Mouse (Mus musculus) hindbrain, embryonic 12.5 days (tissue): Measurements from ENCODE around the gene Gm13279. TPM values are rescaled to one million over a fixed set of nuclear protein-coding genes. Genes with fewer than 3 reads are reported as not detected.
"Not testable (repeated sequence)": the region's sequence is repeated elsewhere in the genome, so short reads cannot be mapped to it uniquely, and the experiment has no call there.

Source experiments
- ATAC-seq: fragments of 200-750 bp; cut with Nextera tagmentation; 2 replicates; pipeline ENCODE4 v1.8.0; 2017; ENCODE audit warnings: moderate TSS enrichment; ENCODE audit not compliant: low FRiP score
- H3K27ac ChIP-seq: fragments of 300-500 bp; sonication (generic); 2 replicates; pipeline ENCODE4 v1.5.1; 2016; ENCODE audit warnings: mild to moderate bottlenecking
- H3K27me3 ChIP-seq: fragments of 300-500 bp; sonication (generic); 2 replicates; pipeline ENCODE4 v1.6.1; 2016; ENCODE audit warnings: mild to moderate bottlenecking
- H3K36me3 ChIP-seq: fragments of 300-500 bp; sonication (generic); 2 replicates; pipeline ENCODE4 v1.6.1; 2016; ENCODE audit warnings: mild to moderate bottlenecking
- H3K4me1 ChIP-seq: fragments of 300-500 bp; sonication (generic); 2 replicates; pipeline ENCODE4 v1.6.1; 2016
- H3K4me2 ChIP-seq: fragments of 300-500 bp; sonication (generic); replicated peaks from 2 replicates; pipeline ENCODE4 v1.6.1; 2016; ENCODE audit warnings: mild to moderate bottlenecking
- H3K4me3 ChIP-seq: fragments of 300-500 bp; sonication (generic); 2 replicates; pipeline ENCODE4 v1.5.1; 2016; ENCODE audit warnings: mild to moderate bottlenecking
- H3K9ac ChIP-seq: fragments of 300-500 bp; sonication (generic); 2 replicates; pipeline ENCODE4 v1.6.1; 2016; ENCODE audit warnings: mild to moderate bottlenecking, moderate library complexity
- H3K9me3 ChIP-seq: fragments of 300-500 bp; sonication (generic); replicated peaks from 2 replicates; pipeline ENCODE4 v1.6.1; 2016; ENCODE audit warnings: mild to moderate bottlenecking
- WGBS: fragments of 180-500 bp; shearing (Covaris S2); methylation state at CpG from one replicate; pipeline ENCODE4 v1.1.7; 2016; 5-methylcytosine and 5-hydroxymethylcytosine counted together
- polyA plus RNA-seq: library from polyadenylated mRNA; unstranded; fragments of >200 nt; fragmentation: Nextera tagmentation; extraction: Ambion mirVana; gene quantifications from 2 replicates; pipeline ENCODE4 v1.2.1, GENCODE M21; 2016

The Gm13279 gene
- polyA plus RNA-seq, 1 experiment from 2014 or later = not detected

DNA sequence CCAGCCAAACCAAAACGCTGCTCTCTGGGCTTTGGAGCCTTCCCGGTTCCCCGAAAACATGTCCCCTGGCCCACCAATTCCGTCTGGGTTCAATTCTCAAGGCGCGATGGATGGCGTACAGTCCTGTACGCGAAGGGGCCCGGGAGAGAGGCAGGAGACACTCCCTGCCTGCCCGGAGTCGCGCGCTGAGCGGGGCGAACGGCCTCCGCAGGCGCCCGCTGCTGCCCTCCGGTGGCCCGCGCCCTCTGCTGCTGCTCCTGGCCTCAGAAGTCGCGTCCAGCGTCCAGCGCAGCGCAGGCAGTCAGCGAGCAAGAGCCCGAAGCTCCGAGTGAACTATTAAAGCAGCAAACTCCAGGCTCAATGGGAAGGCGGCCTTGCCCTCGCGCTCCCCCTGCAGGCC, 8.6 kb downstream of the Gm13279 start:
- ATAC-seq, H3K4me3 ChIP-seq, H3K27ac ChIP-seq, H3K9me3 ChIP-seq, H3K9ac ChIP-seq, H3K27me3 ChIP-seq, H3K4me1 ChIP-seq, H3K36me3 ChIP-seq: not testable (repeated sequence)
- 0% methylated on average over 7 of the region's 34 CpGs for WGBS
- peak overlapping the region; percentile 43 for H3K4me2 ChIP-seq

DNA sequence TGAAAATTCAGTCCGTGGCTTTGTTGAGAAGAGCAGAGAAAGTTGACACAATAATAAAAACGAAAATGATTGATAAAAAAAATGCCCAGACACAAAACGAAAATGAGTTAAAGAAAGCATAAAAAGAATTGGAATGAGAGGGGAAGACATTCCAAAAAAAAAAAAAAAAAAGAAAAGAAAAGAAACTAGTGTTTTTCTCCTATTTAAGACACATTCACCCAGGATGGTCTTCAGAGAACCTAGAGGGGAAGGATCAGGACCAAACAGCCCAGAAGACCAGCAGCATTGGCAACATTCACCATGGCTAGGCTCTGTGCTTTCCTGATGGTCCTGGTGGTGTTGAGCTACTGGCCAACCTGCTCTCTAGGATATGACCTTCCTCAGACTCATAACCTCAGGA, 18.7 kb downstream of the Gm13279 start, which contains the start of gene Ifna7:
TSS of gene Ifna7 (plus strand) at position 301 of the 400 bp plus-strand sequence.
- no peak within 1 kb of the TSS for H3K4me2 ChIP-seq
- H3K4me3 ChIP-seq = no peak within 1 kb of the TSS
- no peaks in the 10 kb centered on the region for H3K4me1 ChIP-seq
- no peak for ATAC-seq
- no peak within 1 kb of the TSS for H3K27ac ChIP-seq
- 69% methylated on average over 3 of the region's 3 CpGs for WGBS
- H3K27me3 ChIP-seq = no peaks in the 10 kb centered on the region; the same call in 1 of the 2 replicates
- H3K9ac ChIP-seq = no peak within 1 kb of the TSS
- H3K36me3 ChIP-seq = no peaks in the 10 kb centered on the region
- H3K9me3 ChIP-seq = no peaks in the 10 kb centered on the region

DNA sequence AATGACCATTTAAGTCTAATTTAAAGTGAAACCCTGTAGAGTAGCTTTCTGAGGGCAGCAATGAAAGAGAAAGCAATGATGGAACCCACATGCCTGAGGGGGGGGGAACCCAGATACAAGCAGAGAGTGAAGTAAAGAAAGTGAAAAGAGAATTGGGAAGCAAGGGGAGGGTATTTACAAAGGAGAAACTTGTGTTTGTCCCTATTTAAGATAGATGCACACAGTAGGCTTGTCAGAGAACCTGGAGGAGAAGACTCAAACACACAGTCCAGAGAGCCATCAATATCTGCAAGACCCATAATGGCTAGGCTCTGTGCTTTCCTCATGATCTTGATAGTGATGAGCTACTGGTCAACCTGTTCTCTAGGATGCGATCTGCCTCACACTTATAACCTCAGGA, 22.5 kb downstream of the Gm13279 start, which contains the start of gene Ifna11:
TSS of gene Ifna11 (plus strand) at position 301 of the 400 bp plus-strand sequence.
- no peak within 1 kb of the TSS for H3K4me3 ChIP-seq
- H3K4me1 ChIP-seq = no peaks in the 10 kb centered on the region
- no peak within 1 kb of the TSS for H3K27ac ChIP-seq
- no peak for ATAC-seq
- no peak within 1 kb of the TSS for H3K4me2 ChIP-seq
- no peaks in the 10 kb centered on the region; the same call in 1 of the 2 replicates for H3K27me3 ChIP-seq
- H3K9ac ChIP-seq = no peak within 1 kb of the TSS
- no peaks in the 10 kb centered on the region for H3K36me3 ChIP-seq
- no peaks in the 10 kb centered on the region for H3K9me3 ChIP-seq
- 92% methylated on average over 1 of the region's 1 CpGs for WGBS

DNA sequence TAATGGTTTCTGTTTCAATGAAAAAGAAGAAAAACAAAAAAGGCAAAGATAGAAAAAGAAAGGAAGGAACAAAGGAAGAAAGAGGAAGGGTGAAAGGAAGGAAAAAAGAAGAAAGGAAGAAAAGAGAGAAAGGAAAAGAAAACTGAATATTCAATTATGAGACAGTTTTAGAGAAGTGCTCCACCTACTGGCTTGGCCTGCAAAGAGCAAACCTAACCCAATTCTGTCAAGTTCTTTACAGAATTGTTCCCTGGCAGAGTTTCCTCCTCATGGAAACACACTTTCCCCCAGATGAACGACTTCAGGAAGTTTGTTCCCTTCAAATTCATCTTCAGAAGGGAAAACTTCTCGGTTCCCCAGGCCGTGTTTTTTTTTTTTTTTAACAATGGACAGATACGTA, 25.8 kb downstream of the Gm13279 start:
- Histone ChIP-seq H3K36me3 (no peaks in the 10 kb centered on the region), H3K27me3 (no peaks in the 10 kb centered on the region), H3K4me3 (no peak overlapping the region), H3K9ac (no peak overlapping the region), H3K27ac (no peak overlapping the region), H3K9me3 (no peaks in the 10 kb centered on the region), H3K4me1 (no peaks in the 10 kb centered on the region), H3K4me2 (no peak overlapping the region)
- ATAC-seq = no peak
- WGBS = 29% methylated on average over 4 of the region's 4 CpGs

DNA sequence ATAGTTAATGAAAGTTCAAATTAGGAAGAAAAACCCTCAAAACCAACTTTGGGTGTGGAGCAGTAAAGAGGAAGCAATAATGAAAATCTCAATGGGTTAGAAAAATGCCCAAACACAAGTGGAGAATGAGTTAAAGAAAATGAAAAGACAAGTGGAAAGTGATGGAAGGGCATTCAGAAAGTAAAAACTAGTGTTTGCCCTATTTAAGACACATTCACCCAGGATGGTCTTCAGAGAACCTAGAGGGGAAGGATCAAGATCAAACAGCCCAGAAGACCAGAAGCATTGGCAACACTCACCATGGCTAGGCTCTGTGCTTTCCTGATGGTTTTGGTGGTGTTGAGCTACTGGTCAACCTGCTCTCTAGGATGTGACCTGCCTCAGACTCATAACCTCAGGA, 29.9 kb downstream of the Gm13279 start, which contains the start of gene Ifna6:
TSS of gene Ifna6 (plus strand) at position 301 of the 400 bp plus-strand sequence.
- H3K4me3 ChIP-seq, H3K9me3 ChIP-seq, H3K4me2 ChIP-seq, H3K9ac ChIP-seq, ATAC-seq, H3K27me3 ChIP-seq, H3K4me1 ChIP-seq, H3K27ac ChIP-seq, H3K36me3 ChIP-seq: not testable (repeated sequence)

DNA sequence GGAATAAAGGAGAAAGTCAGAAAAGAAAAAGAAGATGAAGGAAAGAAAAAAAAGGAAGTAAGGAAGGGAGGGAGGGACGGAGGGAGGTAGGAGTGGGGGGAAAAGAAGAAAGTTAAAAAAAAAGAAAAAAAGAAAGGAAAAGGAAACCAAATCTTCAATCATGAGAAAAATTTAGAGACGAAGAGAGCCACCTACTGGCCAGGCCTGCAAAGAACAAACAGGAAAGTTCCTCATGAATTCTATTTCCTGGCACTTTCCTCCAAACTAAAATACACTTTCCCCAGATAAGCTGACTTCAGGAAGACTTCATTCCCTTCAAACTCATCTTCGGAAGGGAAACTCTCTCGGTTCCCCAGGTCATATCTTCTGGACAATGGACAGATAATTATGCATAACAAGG, 33.3 kb downstream of the Gm13279 start:
- no peak overlapping the region for H3K4me3 ChIP-seq
- no peaks in the 10 kb centered on the region for H3K36me3 ChIP-seq
- ATAC-seq = no peak
- H3K9ac ChIP-seq = no peak overlapping the region
- WGBS = 29% methylated on average over 4 of the region's 4 CpGs
- no peaks in the 10 kb centered on the region for H3K4me1 ChIP-seq
- no peaks in the 10 kb centered on the region for H3K9me3 ChIP-seq
- no peak overlapping the region for H3K27ac ChIP-seq
- no peak overlapping the region for H3K4me2 ChIP-seq
- no peaks in the 10 kb centered on the region for H3K27me3 ChIP-seq

DNA sequence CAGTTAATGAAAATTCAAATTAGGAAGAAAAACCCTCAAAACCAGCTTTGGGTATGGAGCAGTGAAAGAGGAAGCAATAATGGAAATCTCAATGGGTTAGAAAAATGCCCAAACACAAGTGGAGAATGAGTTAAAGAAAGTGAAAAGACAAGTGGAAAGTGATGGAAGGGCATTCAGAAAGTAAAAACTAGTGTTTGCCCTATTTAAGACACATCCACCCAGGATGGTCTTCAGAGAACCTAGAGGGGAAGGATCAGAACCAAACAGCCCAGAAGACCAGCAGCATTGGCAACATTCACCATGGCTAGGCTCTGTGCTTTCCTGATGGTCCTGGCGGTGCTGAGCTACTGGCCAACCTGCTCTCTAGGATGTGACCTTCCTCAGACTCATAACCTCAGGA, 38.0 kb downstream of the Gm13279 start, which contains the start of gene Ifna5:
TSS of gene Ifna5 (plus strand) at position 301 of the 400 bp plus-strand sequence.
- H3K4me2 ChIP-seq, H3K9ac ChIP-seq, H3K27me3 ChIP-seq, H3K27ac ChIP-seq, H3K36me3 ChIP-seq, H3K4me3 ChIP-seq, H3K9me3 ChIP-seq, H3K4me1 ChIP-seq, ATAC-seq: not testable (repeated sequence)
- WGBS = 50% methylated on average over 1 of the region's 1 CpGs

DNA sequence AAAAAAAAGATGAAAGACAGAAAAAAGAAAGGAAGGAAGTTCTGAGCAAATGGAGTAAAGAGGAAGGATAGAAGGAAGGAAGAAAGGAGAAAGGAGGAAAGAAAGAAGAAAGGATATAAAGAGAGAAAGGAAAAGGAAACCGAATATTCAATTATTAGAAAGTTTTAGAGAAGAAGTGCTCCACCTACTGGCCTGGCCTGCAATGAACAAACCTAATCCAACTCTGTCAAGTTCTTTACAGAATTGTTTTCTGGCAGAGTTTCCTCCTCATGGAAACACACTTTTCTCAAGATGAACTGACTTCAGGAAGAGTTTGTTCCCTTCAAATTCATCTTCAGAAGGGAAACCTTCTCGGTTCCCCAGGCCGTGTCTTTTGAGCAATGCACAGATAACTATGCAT, 41.6 kb downstream of the Gm13279 start:
- no peak overlapping the region for H3K4me3 ChIP-seq
- no peak overlapping the region for H3K9ac ChIP-seq
- H3K4me2 ChIP-seq = no peak overlapping the region
- WGBS = 53% methylated on average over 3 of the region's 3 CpGs
- no peak for ATAC-seq
- H3K9me3 ChIP-seq = no peaks in the 10 kb centered on the region
- no peaks in the 10 kb centered on the region for H3K36me3 ChIP-seq
- no peak overlapping the region for H3K27ac ChIP-seq
- no peaks in the 10 kb centered on the region for H3K4me1 ChIP-seq
- no peaks in the 10 kb centered on the region for H3K27me3 ChIP-seq

DNA sequence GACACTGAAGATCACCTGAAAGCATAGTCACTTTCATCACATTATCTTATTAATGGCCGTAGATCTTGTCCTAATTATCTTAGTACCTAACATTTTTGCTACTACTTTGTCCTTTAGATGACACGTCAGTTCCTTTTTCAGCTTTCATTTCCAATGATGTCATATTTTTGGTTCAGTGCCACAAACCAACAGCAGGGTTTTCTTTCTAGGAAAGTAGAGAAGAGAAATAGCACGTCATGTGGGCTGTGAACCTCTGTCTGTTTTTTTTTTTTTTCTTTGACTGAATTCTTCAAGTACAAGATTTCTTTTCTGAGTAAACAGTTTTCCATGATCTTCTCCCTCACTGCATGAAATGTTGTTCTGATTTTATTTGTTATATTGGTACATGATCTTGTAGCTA, 42.9 kb downstream of the Gm13279 start:
- no peak for ATAC-seq
- Histone ChIP-seq H3K27me3 (no peaks in the 10 kb centered on the region), H3K4me1 (no peaks in the 10 kb centered on the region), H3K36me3 (no peaks in the 10 kb centered on the region), H3K9me3 (no peaks in the 10 kb centered on the region), H3K4me2 (no peak overlapping the region), H3K4me3 (no peak overlapping the region), H3K9ac (no peak overlapping the region), H3K27ac (no peak overlapping the region)
- 84% methylated on average over 3 of the region's 3 CpGs for WGBS

DNA sequence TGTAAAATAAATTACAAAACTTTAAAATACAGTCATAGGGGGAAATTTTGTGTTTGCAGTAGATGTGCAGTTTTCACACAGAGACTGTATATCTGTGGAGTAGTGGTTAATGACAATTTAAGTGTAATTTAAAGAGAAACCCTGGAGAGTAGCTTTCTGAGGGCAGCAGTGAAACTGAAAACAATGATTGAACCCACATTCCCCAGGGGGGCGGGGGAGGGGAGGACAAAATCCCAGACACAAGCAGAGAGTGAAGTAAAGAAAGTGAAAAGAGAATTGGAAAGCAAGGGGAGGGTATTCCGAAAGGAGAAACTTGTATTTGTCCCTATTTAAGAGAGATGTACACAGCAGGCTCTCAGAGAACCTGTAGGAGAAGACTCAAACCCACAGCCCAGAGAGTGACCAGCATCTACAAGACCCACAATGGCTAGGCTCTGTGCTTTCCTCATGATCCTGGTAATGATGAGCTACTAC, 44.3 kb downstream of the Gm13279 start, which contains the start of gene Ifna4:
TSS of gene Ifna4 (plus strand) at position 424 of the 474 bp plus-strand sequence.
- no peak within 1 kb of the TSS for H3K4me3 ChIP-seq
- no peaks in the 10 kb centered on the region for H3K36me3 ChIP-seq
- no peak within 1 kb of the TSS for H3K4me2 ChIP-seq
- H3K4me1 ChIP-seq = no peaks in the 10 kb centered on the region
- no peak for ATAC-seq
- H3K27ac ChIP-seq = no peak within 1 kb of the TSS
- no peak within 1 kb of the TSS for H3K9ac ChIP-seq
- WGBS = 26% methylated on average over 2 of the region's 2 CpGs
- no peaks in the 10 kb centered on the region for H3K27me3 ChIP-seq
- no peaks in the 10 kb centered on the region for H3K9me3 ChIP-seq

DNA sequence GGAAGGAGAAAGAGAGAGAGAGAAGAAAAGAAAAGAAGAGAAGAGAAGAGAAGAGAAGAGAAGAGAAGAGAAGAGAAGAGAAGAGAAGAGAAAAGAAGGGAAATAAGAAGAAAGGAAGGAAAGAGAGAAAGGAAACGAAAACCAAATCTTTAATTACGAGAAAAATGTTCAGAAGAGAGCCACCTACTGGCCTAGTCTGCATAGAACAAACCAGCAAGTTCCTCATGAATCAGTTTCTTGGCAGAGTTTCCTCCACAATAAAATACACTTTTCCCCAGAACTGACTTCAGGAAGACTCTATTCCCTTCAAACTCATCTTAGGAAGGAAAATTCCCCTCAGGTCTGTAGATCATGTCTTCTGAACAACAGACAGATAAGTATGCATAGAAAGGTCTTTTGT, 48.1 kb downstream of the Gm13279 start:
- Histone ChIP-seq H3K27ac (no peak overlapping the region), H3K4me1 (no peaks in the 10 kb centered on the region), H3K36me3 (no peaks in the 10 kb centered on the region), H3K9me3 (no peaks in the 10 kb centered on the region), H3K27me3 (no peaks in the 10 kb centered on the region), H3K4me3 (no peak overlapping the region), H3K4me2 (no peak overlapping the region), H3K9ac (no peak overlapping the region)
- WGBS = 70% methylated on average over 2 of the region's 2 CpGs
- ATAC-seq = no peak
